Mouse (Mus musculus) MEL (cell line): ENCODE results near the gene Acsbg1. TPM values are rescaled to one million over a fixed set of nuclear protein-coding genes. Genes with fewer than 3 reads are reported as not detected.

Experiments
- DNase-seq: peaks from one replicate; pipeline ENCODE4 v3.0.0; 2011; ENCODE audit warnings: low read depth, low spot score
- H3K27ac ChIP-seq: 2 replicates; pipeline ENCODE4 v1.5.1; 2012; ENCODE audit warnings: low read depth, mild to moderate bottlenecking, control low read depth, low read length, moderate library complexity; ENCODE audit not compliant: control insufficient read depth
- H3K27me3 ChIP-seq, 2 experiments: fragments of 150-350 bp in 1 of 2; sonication (generic) in 1 of 2; 2 replicates each; pipeline ENCODE4 v1.6.1; 2012; ENCODE audit warnings: low read length in 2 of 2, mild to moderate bottlenecking in 2 of 2, improper control_type of control experiment in 1 of 2, moderate library complexity in 1 of 2; ENCODE audit not compliant: insufficient read depth in 2 of 2, control insufficient read depth in 1 of 2
- H3K36me3 ChIP-seq, 2 experiments: 2 replicates each; pipeline ENCODE4 v1.6.1; 2012 to 2014; ENCODE audit warnings: low read length in 2 of 2, improper control_type of control experiment in 1 of 2, inconsistent platforms in 1 of 2, mild to moderate bottlenecking in 1 of 2; ENCODE audit not compliant: insufficient read depth in 2 of 2, control insufficient read depth in 1 of 2
- H3K4me1 ChIP-seq, 2 experiments: fragments of 150-350 bp in 1 of 2; sonication (generic) in 1 of 2; 2 replicates each; pipeline ENCODE4 v1.6.1; 2012; ENCODE audit warnings: low read length in 2 of 2, improper control_type of control experiment in 1 of 2, mild to moderate bottlenecking in 1 of 2; ENCODE audit not compliant: insufficient read depth in 2 of 2, control insufficient read depth in 1 of 2
- H3K4me3 ChIP-seq, 2 experiments: fragments of 150-350 bp in 1 of 2; sonication (generic) in 1 of 2; 2 replicates each; pipeline ENCODE4 v1.5.1; 2012; ENCODE audit warnings: low read depth in 2 of 2, low read length in 2 of 2, mild to moderate bottlenecking in 2 of 2, moderate library complexity in 2 of 2, control low read depth in 1 of 2, improper control_type of control experiment in 1 of 2; ENCODE audit not compliant: control insufficient read depth in 1 of 2, insufficient read depth in 1 of 2
- H3K79me2 ChIP-seq: 2 replicates; pipeline ENCODE4 v1.6.1; 2012; ENCODE audit warnings: mild to moderate bottlenecking, low read length, moderate library complexity; ENCODE audit not compliant: control insufficient read depth, poor library complexity, insufficient read depth
- H3K9ac ChIP-seq: 2 replicates; pipeline ENCODE4 v1.6.1; 2012; ENCODE audit warnings: low read depth, mild to moderate bottlenecking, control low read depth, low read length, moderate library complexity; ENCODE audit not compliant: control insufficient read depth, poor library complexity, severe bottlenecking
- H3K9me3 ChIP-seq: fragments of 150-350 bp; sonication (generic); replicated peaks from 2 replicates; pipeline ENCODE4 v1.6.1; 2012; ENCODE audit warnings: mild to moderate bottlenecking, low read length, improper control_type of control experiment, moderate library complexity; ENCODE audit not compliant: insufficient read depth
- BHLHE40 ChIP-seq: IDR thresholded peaks from 2 replicates; pipeline ENCODE4 v1.6.1; 2012; ENCODE audit warnings: low read depth, mild to moderate bottlenecking, inconsistent platforms, low read length, improper control_type of control experiment, borderline replicate concordance
- CHD1 ChIP-seq: IDR thresholded peaks from 2 replicates; pipeline ENCODE4 v1.6.1; 2012; ENCODE audit warnings: low read depth, mild to moderate bottlenecking, inconsistent platforms, low read length, improper control_type of control experiment
- CHD2 ChIP-seq: IDR thresholded peaks from 2 replicates; pipeline ENCODE4 v1.6.1; 2011; ENCODE audit warnings: low read length, improper control_type of control experiment
- CTCF ChIP-seq, 3 experiments: IDR thresholded peaks in 2 of 3; conservative IDR thresholded peaks in 1 of 3; 2 replicates each; pipeline ENCODE4 v1.5.1; 2011 to 2012; ENCODE audit warnings: low read length in 3 of 3, low read depth in 2 of 3, mild to moderate bottlenecking in 2 of 3, improper control_type of control experiment in 1 of 3, inconsistent platforms in 1 of 3, mixed read lengths in 1 of 3, moderate library complexity in 1 of 3; ENCODE audit not compliant: control insufficient read depth in 1 of 3, insufficient read depth in 1 of 3, poor library complexity in 1 of 3, severe bottlenecking in 1 of 3
- ELF1 ChIP-seq: IDR thresholded peaks from 2 replicates; pipeline ENCODE4 v1.6.1; 2014; ENCODE audit warnings: low read depth, mild to moderate bottlenecking, inconsistent platforms, low read length, improper control_type of control experiment, moderate library complexity
- ETS1 ChIP-seq: IDR thresholded peaks from 2 replicates; pipeline ENCODE4 v1.6.1; 2012; ENCODE audit warnings: low read depth, mild to moderate bottlenecking, inconsistent platforms, low read length, improper control_type of control experiment, moderate library complexity
- HCFC1 ChIP-seq: IDR thresholded peaks from 2 replicates; pipeline ENCODE4 v1.6.1; 2012; ENCODE audit warnings: low read depth, mild to moderate bottlenecking, inconsistent platforms, low read length, improper control_type of control experiment, moderate library complexity
- JUND ChIP-seq: IDR thresholded peaks from 2 replicates; pipeline ENCODE4 v1.6.1; 2011; ENCODE audit warnings: low read depth, mild to moderate bottlenecking, improper control_type of control experiment, low read length
- MAFK ChIP-seq: IDR thresholded peaks from 2 replicates; pipeline ENCODE4 v1.6.1; 2011; ENCODE audit warnings: low read depth, mild to moderate bottlenecking, low read length, improper control_type of control experiment, borderline replicate concordance
- MAX ChIP-seq: IDR thresholded peaks from 2 replicates; pipeline ENCODE4 v1.6.1; 2011; ENCODE audit warnings: low read length, improper control_type of control experiment
- MAZ ChIP-seq: IDR thresholded peaks from 2 replicates; pipeline ENCODE4 v1.6.1; 2012; ENCODE audit warnings: low read depth, mild to moderate bottlenecking, inconsistent platforms, low read length, improper control_type of control experiment
- MEF2A ChIP-seq: IDR thresholded peaks from 2 replicates; pipeline ENCODE4 v1.6.1; 2014; ENCODE audit warnings: low read depth, mild to moderate bottlenecking, inconsistent platforms, low read length, improper control_type of control experiment; ENCODE audit not compliant: poor library complexity, insufficient replicate concordance, severe bottlenecking; ENCODE audit errors: extremely low read depth
- MXI1 ChIP-seq: IDR thresholded peaks from 2 replicates; pipeline ENCODE4 v1.6.1; 2011; ENCODE audit warnings: mild to moderate bottlenecking, low read depth, low read length, improper control_type of control experiment
- MYB ChIP-seq: IDR thresholded peaks from 2 replicates; pipeline ENCODE4 v1.6.1; 2011; ENCODE audit warnings: mild to moderate bottlenecking, low read depth, low read length, improper control_type of control experiment
- MYC ChIP-seq: IDR thresholded peaks from 2 replicates; pipeline ENCODE4 v1.6.1; 2011; ENCODE audit warnings: low read depth, mild to moderate bottlenecking, low read length, improper control_type of control experiment, moderate library complexity
- NELFE ChIP-seq: IDR thresholded peaks from 2 replicates; pipeline ENCODE4 v1.6.1; 2011; ENCODE audit warnings: low read depth, low read length, improper control_type of control experiment
- NRF1 ChIP-seq: IDR thresholded peaks from 2 replicates; pipeline ENCODE4 v1.6.1; 2014; ENCODE audit warnings: low read depth, mild to moderate bottlenecking, inconsistent platforms, low read length, improper control_type of control experiment, moderate library complexity; ENCODE audit not compliant: poor library complexity, insufficient read depth, severe bottlenecking
- POLR2A ChIP-seq, 2 experiments: IDR thresholded peaks; 2 replicates each; pipeline ENCODE4 v1.6.1; 2011 to 2012; ENCODE audit warnings: low read length in 2 of 2, mild to moderate bottlenecking in 2 of 2, control low read depth in 1 of 2, improper control_type of control experiment in 1 of 2, low read depth in 1 of 2, moderate library complexity in 1 of 2; ENCODE audit not compliant: control insufficient read depth in 1 of 2, insufficient read depth in 1 of 2, poor library complexity in 1 of 2
- POLR2AphosphoS2 ChIP-seq: IDR thresholded peaks from 2 replicates; pipeline ENCODE4 v1.6.1; 2011; ENCODE audit warnings: low read length, improper control_type of control experiment
- RAD21 ChIP-seq: IDR thresholded peaks from 2 replicates; pipeline ENCODE4 v1.6.1; 2011; ENCODE audit warnings: mild to moderate bottlenecking, low read depth, low read length, improper control_type of control experiment
- RCOR1 ChIP-seq: IDR thresholded peaks from 2 replicates; pipeline ENCODE4 v1.6.1; 2012; ENCODE audit warnings: low read depth, mild to moderate bottlenecking, inconsistent platforms, low read length, improper control_type of control experiment
- SIN3A ChIP-seq: IDR thresholded peaks from 2 replicates; pipeline ENCODE4 v1.6.1; 2012; ENCODE audit warnings: low read length, improper control_type of control experiment, inconsistent platforms
- SMC3 ChIP-seq: IDR thresholded peaks from 2 replicates; pipeline ENCODE4 v1.6.1; 2011; ENCODE audit warnings: low read depth, low read length, improper control_type of control experiment
- TAL1 ChIP-seq: IDR thresholded peaks from 2 replicates; pipeline ENCODE4 v1.6.1; 2012; ENCODE audit warnings: mild to moderate bottlenecking, inconsistent platforms, low read length, moderate library complexity, mixed read lengths
- TBP ChIP-seq: IDR thresholded peaks from 2 replicates; pipeline ENCODE4 v1.8.0; 2011; ENCODE audit warnings: low read depth, low read length, improper control_type of control experiment
- TCF12 ChIP-seq: IDR thresholded peaks from 2 replicates; pipeline ENCODE4 v1.6.1; 2014; ENCODE audit warnings: low read depth, mild to moderate bottlenecking, inconsistent platforms, low read length, improper control_type of control experiment, moderate library complexity
- UBTF ChIP-seq: IDR thresholded peaks from 2 replicates; pipeline ENCODE4 v1.6.1; 2012; ENCODE audit warnings: low read depth, mild to moderate bottlenecking, inconsistent platforms, low read length, improper control_type of control experiment, moderate library complexity, borderline replicate concordance; ENCODE audit not compliant: insufficient read depth
- USF1 ChIP-seq: IDR thresholded peaks from 2 replicates; pipeline ENCODE4 v1.6.1; 2014; ENCODE audit warnings: low read depth, mild to moderate bottlenecking, inconsistent platforms, low read length, improper control_type of control experiment, moderate library complexity
- USF2 ChIP-seq, 2 experiments: IDR thresholded peaks; 2 replicates each; pipeline ENCODE4 v1.6.1; 2011 to 2012; ENCODE audit warnings: improper control_type of control experiment in 2 of 2, low read length in 2 of 2, borderline replicate concordance in 1 of 2, inconsistent platforms in 1 of 2, low read depth in 1 of 2, mild to moderate bottlenecking in 1 of 2; ENCODE audit not compliant: insufficient read depth in 1 of 2
- ZC3H11A ChIP-seq: IDR thresholded peaks from 2 replicates; pipeline ENCODE4 v1.6.1; 2012; ENCODE audit warnings: low read depth, mild to moderate bottlenecking, inconsistent platforms, low read length, improper control_type of control experiment
- ZKSCAN1 ChIP-seq: IDR thresholded peaks from 2 replicates; pipeline ENCODE4 v1.6.1; 2012; ENCODE audit warnings: low read depth, mild to moderate bottlenecking, inconsistent platforms, low read length, improper control_type of control experiment, moderate library complexity
- ZMIZ1 ChIP-seq: IDR thresholded peaks from 2 replicates; pipeline ENCODE4 v1.6.1; 2012; ENCODE audit warnings: low read depth, mild to moderate bottlenecking, inconsistent platforms, low read length, improper control_type of control experiment, moderate library complexity
- ZNF384 ChIP-seq: IDR thresholded peaks from 2 replicates; pipeline ENCODE4 v1.6.1; 2012; ENCODE audit warnings: low read depth, mild to moderate bottlenecking, inconsistent platforms, low read length, improper control_type of control experiment
- polyA plus RNA-seq, 2 experiments: library from polyadenylated mRNA; stranded (reverse) in 1 of 2; unstranded in 1 of 2; fragments of >175 nt in 1 of 2; fragments of >200 nt in 1 of 2; gene quantifications; 2 replicates each; pipeline versions ENCODE4 v1.2.1 to v1.2.4; 2012; ENCODE audit warnings: low replicate concordance in 2 of 2, low read depth in 1 of 2; ENCODE audit not compliant: insufficient read length in 2 of 2, insufficient read depth in 1 of 2, missing spikeins in 1 of 2
- total RNA-seq: library from RNA; depleted of rRNA; stranded (reverse); fragments of 300-350 nt; gene quantifications from 2 replicates; pipeline ENCODE4 v1.2.3, GENCODE M21; 2012

Gene Acsbg1
- total and polyA plus RNA-seq, 3 experiments, result 8.3 to 8.8 TPM; not detected in 1

DNA sequence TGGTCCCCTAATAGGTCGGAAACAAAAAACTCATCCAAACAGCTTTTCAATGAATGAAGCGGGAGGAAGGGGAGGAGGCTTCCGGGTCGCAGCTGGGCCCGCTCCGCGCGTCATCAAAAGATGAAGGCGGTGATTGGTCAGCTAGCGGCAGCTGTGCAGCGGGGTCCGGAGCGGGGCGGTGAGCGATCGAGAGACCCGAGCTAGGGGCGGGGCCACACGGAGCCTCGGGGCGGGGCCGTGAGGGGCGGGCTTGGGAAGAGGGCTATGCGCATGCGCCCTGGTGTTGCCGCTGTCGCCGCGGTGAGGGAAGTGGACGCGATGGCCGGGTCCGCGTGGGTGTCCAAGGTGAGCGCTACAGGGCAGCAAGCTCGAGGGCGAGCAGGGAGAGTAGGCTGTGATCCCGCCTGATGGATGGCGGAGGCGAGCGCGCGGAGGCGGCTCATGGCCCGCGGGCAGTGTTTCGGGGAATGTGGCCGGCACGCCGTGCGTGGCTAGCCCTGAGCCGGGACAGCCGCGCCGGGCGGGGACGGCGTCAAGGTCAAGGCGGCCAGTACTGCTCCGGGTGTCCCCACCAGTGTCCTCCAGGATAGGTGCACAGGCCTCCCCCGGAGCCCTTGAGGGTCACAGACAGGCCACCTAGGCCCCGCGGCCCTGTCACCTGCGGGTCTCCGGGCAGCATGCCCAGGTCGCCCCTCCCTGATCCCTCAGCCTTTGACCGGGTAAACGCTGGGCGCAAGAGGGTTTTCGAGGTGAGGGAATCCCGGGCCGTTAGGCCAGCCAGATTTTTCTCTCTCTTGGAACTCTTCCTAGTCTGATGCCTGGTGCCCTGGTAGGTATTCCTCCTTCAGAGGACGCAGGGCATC is 75.2 kb downstream of the Acsbg1 start, which contains the start of gene Idh3a:
Gene Idh3a (plus strand): TSS at position 136 of the 863 bp plus-strand sequence.
- no peaks in the 10 kb centered on the region for H3K9me3 ChIP-seq
- H3K9ac ChIP-seq, result peak within 1 kb of the TSS; percentile 91
- peaks cover 16 to 46% of the 10 kb centered on the region in 2 experiments for H3K36me3 ChIP-seq
- TF ChIP-seq NRF1 (peak; percentile 90), ZMIZ1 (no peak), ELF1 (peak; percentile 93), ETS1 (peak; percentile 48; the same call in 1 of the 2 replicates), HCFC1 (peak; percentile 80), UBTF (no peak), POLR2A (IDR thresholded peaks at IDR 0.05; ENCODE audit: control insufficient read depth in 1 of 2, insufficient read depth in 1 of 2, low read depth in 1 of 2, low read length in 2 of 2, poor library complexity in 1 of 2) (peak; percentile 91 to 94), TCF12 (0 out of 2 replicates have a peak, but pooled peaks have one; percentile 22), USF1 (peak; percentile 69), MAFK (no peak), RAD21 (no peak), JUND (no peak), TBP (peak; percentile 58; the same call in 1 of the 2 replicates), TAL1 (no peak), CHD2 (no peak), SIN3A (peak; percentile 77), ZNF384 (no peak), SMC3 (no peak), MEF2A (no peak), BHLHE40 (no peak), CHD1 (no peak), ZKSCAN1 (no peak), MAX (peak; percentile 72), MYC (0 out of 2 replicates have a peak, but pooled peaks have one; percentile 66), CTCF (IDR thresholded peaks at IDR 0.05 in 2 of 3, conservative IDR thresholded peaks at IDR 0.05 in 1 of 3; ENCODE audit: control insufficient read depth in 1 of 3, insufficient read depth in 1 of 3, low read depth in 2 of 3, low read length in 3 of 3, poor library complexity in 1 of 3, severe bottlenecking in 1 of 3) (no peak), RCOR1 (peak; percentile 11; the same call in 1 of the 2 replicates), POLR2AphosphoS2 (peak; percentile 78), USF2 (IDR thresholded peaks at IDR 0.05; ENCODE audit: borderline replicate concordance in 1 of 2, insufficient read depth in 1 of 2, low read depth in 1 of 2, low read length in 2 of 2) (no peak), NELFE (peak; percentile 92), MAZ (peak; percentile 39; the same call in 1 of the 2 replicates), MXI1 (peak; percentile 79), MYB (no peak), ZC3H11A (no peak)
- no peaks in the 10 kb centered on the region for H3K27me3 ChIP-seq
- H3K27ac ChIP-seq, result peak within 1 kb of the TSS; percentile 98
- H3K4me1 ChIP-seq, result peaks cover 9 to 31% of the 10 kb centered on the region in 2 experiments; a peak in 3 of 4 replicates
- H3K79me2 ChIP-seq, result peaks cover 37% of the 10 kb centered on the region
- DNase-seq, result peak; percentile 98
- peak within 1 kb of the TSS; percentile 89 to 94 for H3K4me3 ChIP-seq
